Mouse (Mus musculus) liver, adult 2 months (tissue): Measurements from ENCODE around the gene Prg3. TPM values are rescaled to one million over a fixed set of nuclear protein-coding genes. Genes with fewer than 3 reads are reported as not detected.
A peak's percentile ranks its signal among the peaks of the same experiment; 100 is the strongest.

Source experiments
- DNase-seq: peaks from one replicate; pipeline ENCODE4 v3.0.0-alpha.2; 2011; ENCODE audit warnings: low read depth, low spot score; ENCODE audit errors: extremely low read depth
- H3K27ac ChIP-seq: fragments of 200-500 bp; replicated peaks from 2 replicates; pipeline ENCODE4 v1.5.1; 2012; ENCODE audit warnings: low read depth, mild to moderate bottlenecking, control low read depth, inconsistent platforms, low read length; ENCODE audit not compliant: insufficient read depth
- H3K27me3 ChIP-seq: fragments of 200-500 bp; 2 replicates; pipeline ENCODE4 v1.6.1; 2012; ENCODE audit warnings: mild to moderate bottlenecking, moderate library complexity, low read length, inconsistent platforms; ENCODE audit not compliant: control insufficient read depth, insufficient read depth
- H3K36me3 ChIP-seq: fragments of 200-500 bp; 2 replicates; pipeline ENCODE4 v1.6.1; 2012; ENCODE audit warnings: low read length, inconsistent platforms; ENCODE audit not compliant: control insufficient read depth, insufficient read depth
- H3K4me1 ChIP-seq: fragments of 200-500 bp; 2 replicates; pipeline ENCODE4 v1.6.1; 2011; ENCODE audit warnings: low read length; ENCODE audit not compliant: control insufficient read depth, insufficient read depth
- H3K4me3 ChIP-seq: fragments of 200-500 bp; 2 replicates; pipeline ENCODE4 v1.5.1; 2011; ENCODE audit warnings: low read depth, mild to moderate bottlenecking, control low read depth, low read length, moderate library complexity; ENCODE audit not compliant: insufficient read depth
- H3K79me2 ChIP-seq: fragments of 200-500 bp; 2 replicates; pipeline ENCODE4 v1.6.1; 2012; ENCODE audit warnings: inconsistent platforms, mild to moderate bottlenecking, low read length, moderate library complexity; ENCODE audit not compliant: control insufficient read depth, insufficient read depth
- H3K9ac ChIP-seq: fragments of 200-500 bp; 2 replicates; pipeline ENCODE4 v1.6.1; 2012; ENCODE audit warnings: low read depth, mild to moderate bottlenecking, control low read depth, inconsistent platforms, low read length
- CTCF ChIP-seq: fragments of 200-500 bp; IDR thresholded peaks from 2 replicates; pipeline ENCODE4 v1.5.1; 2011; ENCODE audit warnings: low read depth, low read length, control low read depth
- POLR2A ChIP-seq: fragments of 200-500 bp; IDR thresholded peaks from 2 replicates; pipeline ENCODE4 v1.6.1; 2011; ENCODE audit warnings: low read length, control low read depth; ENCODE audit not compliant: insufficient read depth; ENCODE audit errors: extremely low read depth
- WGBS: fragments of 180-500 bp; shearing (Covaris S2); methylation state at CpG from one replicate; pipeline ENCODE4 v1.1.7; 2018; 5-methylcytosine and 5-hydroxymethylcytosine counted together
- polyA plus RNA-seq: library from polyadenylated mRNA; depleted of rRNA; stranded (reverse); fragments of >200 nt; gene quantifications from 2 replicates; pipeline ENCODE4 v1.2.3, GENCODE M21; 2012; rRNA removed
- total RNA-seq: library from RNA; depleted of rRNA; stranded (reverse); fragments of >200 nt; gene quantifications from 2 replicates; pipeline ENCODE4 v1.2.3, GENCODE M21; 2014; rRNA removed

Gene Prg3
- total and polyA plus RNA-seq, 2 experiments, result not detected

DNA sequence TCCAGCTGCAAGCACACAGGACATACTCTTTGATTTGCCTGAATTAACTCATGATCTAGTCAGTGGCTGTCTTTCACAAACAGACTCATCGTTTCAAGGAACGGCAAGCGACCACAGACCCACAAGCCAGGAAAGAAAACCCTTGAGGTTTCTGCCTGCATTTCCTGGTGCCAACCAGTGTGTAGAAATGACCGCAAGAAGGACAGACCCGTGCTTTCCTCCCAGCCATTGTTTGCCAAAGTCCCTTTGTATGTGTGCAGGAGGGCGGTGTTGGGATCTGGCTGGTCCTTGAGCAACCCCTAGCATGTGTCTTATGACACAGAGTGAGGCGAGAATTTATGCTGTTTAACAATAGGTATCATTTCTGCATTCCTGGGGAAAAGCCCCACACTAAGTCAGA lies 46.2 kb downstream of the Prg3 start:
- Histone ChIP-seq H3K27ac (no peak overlapping the region), H3K79me2 (peaks cover 3% of the 10 kb centered on the region; the same call in 1 of the 2 replicates), H3K9ac (no peak overlapping the region), H3K36me3 (no peaks in the 10 kb centered on the region), H3K4me1 (peaks cover 11% of the 10 kb centered on the region), H3K27me3 (no peaks in the 10 kb centered on the region), H3K4me3 (no peak overlapping the region)
- TF ChIP-seq CTCF (no peak), POLR2A (no peak)
- WGBS, result 85% methylated on average over 7 of the region's 7 CpGs
- DNase-seq, result no peak

DNA sequence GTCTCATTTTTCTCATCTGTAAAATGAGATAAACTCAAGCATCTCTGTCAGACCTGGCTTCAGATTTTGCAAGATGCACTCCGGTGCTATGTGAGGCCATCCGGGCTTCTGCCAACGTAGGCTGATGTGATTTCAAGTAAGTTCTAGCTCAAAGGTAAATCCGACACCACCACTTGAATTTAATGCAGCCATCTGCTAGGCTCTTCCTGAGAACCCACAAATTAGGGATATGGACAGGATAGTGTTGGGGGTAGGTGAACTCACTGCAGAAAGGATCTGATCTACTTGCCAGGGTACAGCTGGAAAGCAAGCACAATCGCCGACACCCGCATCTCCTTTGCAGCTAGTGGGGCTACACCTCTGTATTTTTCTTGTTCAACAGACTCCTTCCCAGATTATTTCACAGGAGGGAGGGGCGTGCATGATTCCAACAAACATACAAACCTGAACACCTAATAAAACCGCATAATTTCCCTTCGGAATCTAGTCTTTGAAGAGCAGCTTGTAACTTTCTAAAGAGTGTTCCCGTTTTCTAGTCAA lies 48.6 kb downstream of the Prg3 start:
- H3K9ac ChIP-seq, result peak overlapping the region; percentile 66
- WGBS, result 7% methylated on average over 11 of the region's 11 CpGs
- no peak for DNase-seq
- no peaks in the 10 kb centered on the region for H3K27me3 ChIP-seq
- H3K27ac ChIP-seq, result no peak overlapping the region; the same call in 1 of the 2 replicates
- TF ChIP-seq CTCF (no peak), POLR2A (no peak)
- peaks cover 11% of the 10 kb centered on the region for H3K4me1 ChIP-seq
- H3K79me2 ChIP-seq, result peaks cover 3% of the 10 kb centered on the region; the same call in 1 of the 2 replicates
- peaks cover 13% of the 10 kb centered on the region for H3K36me3 ChIP-seq
- H3K4me3 ChIP-seq, result peak overlapping the region; percentile 65

- peak; percentile 77 for DNase-seq
- H3K4me1 ChIP-seq, result peaks cover 11% of the 10 kb centered on the region
- WGBS, result under 1% methylated on average over 66 of the region's 66 CpGs
- H3K36me3 ChIP-seq, result peaks cover 20% of the 10 kb centered on the region
- peak within 1 kb of the TSS; percentile 75 for H3K9ac ChIP-seq
- peak within 1 kb of the TSS; percentile 28 for H3K27ac ChIP-seq
- peaks cover 3% of the 10 kb centered on the region; the same call in 1 of the 2 replicates for H3K79me2 ChIP-seq
- no peaks in the 10 kb centered on the region for H3K27me3 ChIP-seq
- peak within 1 kb of the TSS; percentile 65 for H3K4me3 ChIP-seq
- TF ChIP-seq POLR2A (peak; percentile 37; the same call in 1 of the 2 replicates), CTCF (0 out of 2 replicates have a peak, but pooled peaks have one; percentile 4)
These were observed 49.3 kb downstream of the Prg3 start, which contains the start of the genes Ssrp1 and P2rx3 for GRCm38 (mm10) chr2:85037047-85038026. Gene Ssrp1 (plus strand): TSS chr2:85037234. Gene P2rx3 (minus strand): TSS chr2:85037462.

- no peak for TF ChIP-seq POLR2A
- no peak overlapping the region for H3K9ac ChIP-seq
These were observed 50.3 kb downstream of the Prg3 start for GRCm38 (mm10) chr2:85038336-85038735.

More at GRCm38 (mm10) chr2:85038336-85038735, 50.3 kb downstream of the Prg3 start:
- Histone ChIP-seq H3K4me1 (peaks cover 11% of the 10 kb centered on the region), H3K27me3 (no peaks in the 10 kb centered on the region), H3K79me2 (peaks cover 3% of the 10 kb centered on the region; the same call in 1 of the 2 replicates), H3K27ac (no peak overlapping the region), H3K36me3 (peaks cover 26% of the 10 kb centered on the region), H3K4me3 (no peak overlapping the region)
- no peak for DNase-seq
- 84% methylated on average over 13 of the region's 13 CpGs for WGBS

Other genes starting within 250 kb of the Prg3 start
- gene Gm19426, start 244.6 kb upstream of the Prg3 start, total RNA-seq, result 1.7 and 3.1 TPM in 2 replicates
- gene Gm19426, start 244.6 kb upstream of the Prg3 start, polyA plus RNA-seq, result 1.9 and 3.0 TPM in 2 replicates
- gene Serping1, start 212.8 kb upstream of the Prg3 start, total RNA-seq, result 298 and 437 TPM in 2 replicates
- 979 and 1,033 TPM in 2 replicates for gene Serping1, start 212.8 kb upstream of the Prg3 start, polyA plus RNA-seq
- 42.4 and 44.3 TPM in 2 replicates for gene Ube2l6, start 189.4 kb upstream of the Prg3 start, total RNA-seq
- 99.8 and 106 TPM in 2 replicates for gene Ube2l6, start 189.4 kb upstream of the Prg3 start, polyA plus RNA-seq
- gene Smtnl1, start 165.6 kb upstream of the Prg3 start, total RNA-seq, result 0.18 TPM in 1 of 2 replicates, not detected in the other
- not detected in 2 replicates for gene Smtnl1, start 165.6 kb upstream of the Prg3 start, polyA plus RNA-seq
- 36.1 and 36.4 TPM in 2 replicates for gene Timm10, start 161.2 kb upstream of the Prg3 start, total RNA-seq
- 45.8 and 52.2 TPM in 2 replicates for gene Timm10, start 161.2 kb upstream of the Prg3 start, polyA plus RNA-seq
- gene Slc43a1, start 149.4 kb upstream of the Prg3 start, total RNA-seq, result 7.2 and 10.0 TPM in 2 replicates
- 8.9 and 12.1 TPM in 2 replicates for gene Slc43a1, start 149.4 kb upstream of the Prg3 start, polyA plus RNA-seq
- 0.13 TPM in 1 of 2 replicates, not detected in the other for gene Rtn4rl2, start 101.5 kb upstream of the Prg3 start, total RNA-seq
- 0.29 and 0.50 TPM in 2 replicates for gene Rtn4rl2, start 101.5 kb upstream of the Prg3 start, polyA plus RNA-seq
- gene Slc43a3, start 51.6 kb upstream of the Prg3 start, total RNA-seq, result 25.7 and 26.6 TPM in 2 replicates
- 23.2 and 30.6 TPM in 2 replicates for gene Slc43a3, start 51.6 kb upstream of the Prg3 start, polyA plus RNA-seq
- not detected in 2 replicates for gene Prg2, start 7.8 kb upstream of the Prg3 start, total RNA-seq
- 0.11 TPM in 1 of 2 replicates, not detected in the other for gene Prg2, start 7.8 kb upstream of the Prg3 start, polyA plus RNA-seq
- 39.1 and 40.7 TPM in 2 replicates for gene Ssrp1, start 49.0 kb downstream of the Prg3 start, total RNA-seq
- gene Ssrp1, start 49.0 kb downstream of the Prg3 start, polyA plus RNA-seq, result 45.2 and 48.9 TPM in 2 replicates
- gene P2rx3, start 49.2 kb downstream of the Prg3 start, total RNA-seq, result 2.1 and 2.8 TPM in 2 replicates
- 1.2 and 2.1 TPM in 2 replicates for gene P2rx3, start 49.2 kb downstream of the Prg3 start, polyA plus RNA-seq
- 13.2 and 15.0 TPM in 2 replicates for gene Tnks1bp1, start 59.8 kb downstream of the Prg3 start, total RNA-seq
- 12.3 and 13.4 TPM in 2 replicates for gene Tnks1bp1, start 59.8 kb downstream of the Prg3 start, polyA plus RNA-seq
- 0.07 and 0.09 TPM in 2 replicates for gene Aplnr, start 148.0 kb downstream of the Prg3 start, total RNA-seq
- gene Aplnr, start 148.0 kb downstream of the Prg3 start, polyA plus RNA-seq, result 0.04 and 0.06 TPM in 2 replicates
- 0.07 TPM in 1 of 2 replicates, not detected in the other for gene Lrrc55, start 209.0 kb downstream of the Prg3 start, total RNA-seq
- not detected in 2 replicates for gene Lrrc55, start 209.0 kb downstream of the Prg3 start, polyA plus RNA-seq